Mouse (Mus musculus): Measurements from ENCODE around the gene Sdhd. TPM values are rescaled to one million over a fixed set of nuclear protein-coding genes. Genes with fewer than 3 reads are reported as not detected.
"Not testable (repeated sequence)": the region's sequence is repeated elsewhere in the genome, so short reads cannot be mapped to it uniquely, and the experiment has no call there.

Gene Sdhd
- polyA plus RNA-seq (2011; ENCODE audit: insufficient read depth, insufficient read length, low replicate concordance, missing spikeins) = 63.1 and 65.6 TPM in 2 replicates

GRCm38 (mm10) chr9:50603189-50603997 is at the start of gene Sdhd, which contains the start of gene Timm8b:
Sdhd (minus strand) TSS chr9:50603812.
Timm8b (plus strand) TSS chr9:50603910.
- Histone ChIP-seq H3K4me3 (replicated peaks; ENCODE audit: control insufficient read depth, low read depth, low read length) (peak within 1 kb of the TSS; percentile 94), H3K27ac (ENCODE audit: control insufficient read depth, insufficient read depth, low read depth, low read length, poor library complexity) (peak within 1 kb of the TSS; percentile 85), H3K4me1 (ENCODE audit: control insufficient read depth, insufficient read depth, low read length) (peaks cover 6% of the 10 kb centered on the region)
- whole genome bisulfite sequencing = under 1% methylated on average over 48 of the region's 48 CpGs
- TF ChIP-seq CTCF (IDR thresholded peaks at IDR 0.05; ENCODE audit: control insufficient read depth, insufficient read depth, low read length) = no peak
- TF ChIP-seq POLR2A (IDR thresholded peaks at IDR 0.05; ENCODE audit: borderline replicate concordance, control insufficient read depth, low read depth, low read length) = peak; percentile 92

DNA sequence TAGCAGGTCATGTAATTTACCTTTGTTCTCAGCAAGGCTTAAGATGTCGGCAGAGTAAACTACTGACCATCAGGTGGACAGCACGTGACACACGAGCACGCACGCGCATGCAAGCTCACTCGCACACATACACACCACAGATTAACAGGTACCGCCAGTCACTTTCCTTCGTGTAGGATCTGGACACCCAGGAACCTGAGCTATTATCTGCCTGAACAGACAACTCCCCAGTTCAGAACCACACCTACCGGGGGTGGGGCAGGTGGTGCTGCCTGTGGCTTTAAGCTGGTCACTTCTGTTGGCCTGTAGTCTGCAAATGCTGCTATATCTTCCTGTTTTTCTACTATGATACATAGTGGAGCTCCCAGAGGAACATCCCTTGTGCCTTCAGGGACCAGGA is 46.9 kb upstream of the Sdhd start:
- H3K27ac ChIP-seq (ENCODE audit: control insufficient read depth, insufficient read depth, low read depth, low read length, poor library complexity) = no peak overlapping the region
- WGBS = 79% methylated on average over 10 of the region's 10 CpGs
- H3K4me1 ChIP-seq (ENCODE audit: control insufficient read depth, insufficient read depth, low read length) = no peaks in the 10 kb centered on the region
- H3K4me3 ChIP-seq (replicated peaks; ENCODE audit: control insufficient read depth, low read depth, low read length) = no peak overlapping the region
- TF ChIP-seq CTCF (IDR thresholded peaks at IDR 0.05; ENCODE audit: control insufficient read depth, insufficient read depth, low read length) (no peak), POLR2A (IDR thresholded peaks at IDR 0.05; ENCODE audit: borderline replicate concordance, control insufficient read depth, low read depth, low read length) (no peak)

GRCm38 (mm10) chr9:50646826-50647370 is 43.3 kb upstream of the Sdhd start:
- Histone ChIP-seq H3K4me3 (replicated peaks; ENCODE audit: control insufficient read depth, low read depth, low read length) (no peak overlapping the region), H3K27ac (ENCODE audit: control insufficient read depth, insufficient read depth, low read depth, low read length, poor library complexity) (no peak overlapping the region), H3K4me1 (ENCODE audit: control insufficient read depth, insufficient read depth, low read length) (no peaks in the 10 kb centered on the region)
- 87% methylated on average over 10 of the region's 10 CpGs for WGBS
- TF ChIP-seq CTCF (IDR thresholded peaks at IDR 0.05; ENCODE audit: control insufficient read depth, insufficient read depth, low read length) = no peak
- TF ChIP-seq POLR2A (IDR thresholded peaks at IDR 0.05; ENCODE audit: borderline replicate concordance, control insufficient read depth, low read depth, low read length) = no peak

- no peak overlapping the region for H3K4me3 ChIP-seq (replicated peaks; ENCODE audit: control insufficient read depth, low read depth, low read length)
- no peaks in the 10 kb centered on the region for H3K4me1 ChIP-seq (ENCODE audit: control insufficient read depth, insufficient read depth, low read length)
- 88% methylated on average over 11 of the region's 11 CpGs for WGBS
- TF ChIP-seq CTCF (IDR thresholded peaks at IDR 0.05; ENCODE audit: control insufficient read depth, insufficient read depth, low read length) (no peak), POLR2A (IDR thresholded peaks at IDR 0.05; ENCODE audit: borderline replicate concordance, control insufficient read depth, low read depth, low read length) (no peak)
- H3K27ac ChIP-seq (ENCODE audit: control insufficient read depth, insufficient read depth, low read depth, low read length, poor library complexity) = no peak overlapping the region
Observed at GRCm38 (mm10) chr9:50634270-50634669, 30.7 kb upstream of the Sdhd start.

GRCm38 (mm10) chr9:50633059-50633458 is 29.4 kb upstream of the Sdhd start:
- Histone ChIP-seq H3K4me1 (ENCODE audit: control insufficient read depth, insufficient read depth, low read length) (no peaks in the 10 kb centered on the region), H3K27ac (ENCODE audit: control insufficient read depth, insufficient read depth, low read depth, low read length, poor library complexity) (no peak overlapping the region), H3K4me3 (replicated peaks; ENCODE audit: control insufficient read depth, low read depth, low read length) (no peak overlapping the region)
- WGBS = 68% methylated on average over 2 of the region's 2 CpGs
- TF ChIP-seq CTCF (IDR thresholded peaks at IDR 0.05; ENCODE audit: control insufficient read depth, insufficient read depth, low read length) (peak; percentile 27; the same call in 1 of the 2 replicates), POLR2A (IDR thresholded peaks at IDR 0.05; ENCODE audit: borderline replicate concordance, control insufficient read depth, low read depth, low read length) (no peak)

- Histone ChIP-seq H3K4me3 (replicated peaks; ENCODE audit: control insufficient read depth, low read depth, low read length) (no peak overlapping the region), H3K4me1 (ENCODE audit: control insufficient read depth, insufficient read depth, low read length) (no peaks in the 10 kb centered on the region), H3K27ac (ENCODE audit: control insufficient read depth, insufficient read depth, low read depth, low read length, poor library complexity) (no peak overlapping the region)
- 80% methylated on average over 6 of the region's 6 CpGs for WGBS
- TF ChIP-seq POLR2A (IDR thresholded peaks at IDR 0.05; ENCODE audit: borderline replicate concordance, control insufficient read depth, low read depth, low read length) (no peak), CTCF (IDR thresholded peaks at IDR 0.05; ENCODE audit: control insufficient read depth, insufficient read depth, low read length) (no peak)
Observed at GRCm38 (mm10) chr9:50632016-50632688, 28.5 kb upstream of the Sdhd start.

DNA sequence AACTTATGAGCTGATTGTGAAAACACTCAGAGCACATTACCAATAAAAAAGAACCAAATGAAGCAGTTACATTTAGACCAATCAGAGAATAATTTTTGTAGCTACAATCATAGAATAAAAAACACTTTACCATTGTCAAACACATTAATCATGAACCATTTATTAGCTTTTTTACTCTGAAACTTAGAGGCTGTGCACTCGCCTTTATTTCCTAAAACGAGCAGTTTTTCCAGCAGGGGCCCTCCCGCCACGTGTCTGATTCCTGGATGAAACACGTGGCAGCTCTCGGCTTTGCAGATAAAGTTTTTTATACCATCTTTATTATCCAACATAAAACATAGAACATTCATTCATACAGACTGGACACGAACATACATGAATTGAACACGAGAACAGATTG is 27.3 kb upstream of the Sdhd start:
- 86% methylated on average over 6 of the region's 8 CpGs for WGBS
- not testable (repeated sequence) for H3K4me3 ChIP-seq (replicated peaks; ENCODE audit: control insufficient read depth, low read depth, low read length); H3K27ac ChIP-seq (ENCODE audit: control insufficient read depth, insufficient read depth, low read depth, low read length, poor library complexity); H3K4me1 ChIP-seq (ENCODE audit: control insufficient read depth, insufficient read depth, low read length)

DNA sequence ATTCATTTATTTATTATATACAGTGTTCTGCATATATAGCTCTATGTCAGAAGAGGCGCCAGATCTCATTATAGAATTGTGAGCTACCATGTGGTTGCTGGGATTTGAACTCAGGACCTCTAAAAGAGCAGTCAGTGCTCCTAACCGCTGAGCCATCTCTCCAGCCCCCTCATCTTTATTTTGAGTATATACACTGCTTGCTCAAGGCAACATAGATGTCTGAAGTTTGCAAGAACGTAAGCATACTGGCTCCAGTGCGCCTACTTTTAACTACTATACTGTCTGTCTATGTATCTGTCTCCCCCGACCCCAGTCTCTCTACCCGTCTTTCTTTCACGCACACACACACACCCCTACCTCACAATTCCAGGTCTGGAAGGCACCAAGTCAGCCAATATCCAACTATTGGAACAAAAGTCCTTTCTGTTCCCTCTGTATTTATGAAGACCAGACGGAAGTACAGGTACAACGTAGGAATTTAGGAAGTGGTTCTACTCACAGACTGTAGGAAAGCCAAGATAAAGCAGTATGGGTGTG is 14.2 kb upstream of the Sdhd start:
- H3K27ac ChIP-seq (ENCODE audit: control insufficient read depth, insufficient read depth, low read depth, low read length, poor library complexity) = no peak overlapping the region
- no peaks in the 10 kb centered on the region for H3K4me1 ChIP-seq (ENCODE audit: control insufficient read depth, insufficient read depth, low read length)
- 56% methylated on average over 9 of the region's 9 CpGs for WGBS
- H3K4me3 ChIP-seq (replicated peaks; ENCODE audit: control insufficient read depth, low read depth, low read length) = no peak overlapping the region
- TF ChIP-seq POLR2A (IDR thresholded peaks at IDR 0.05; ENCODE audit: borderline replicate concordance, control insufficient read depth, low read depth, low read length) = no peak
- TF ChIP-seq CTCF (IDR thresholded peaks at IDR 0.05; ENCODE audit: control insufficient read depth, insufficient read depth, low read length) = no peak
